Mouse (Mus musculus): ENCODE measurements around the gene Smug1. TPM values are rescaled to one million over a fixed set of nuclear protein-coding genes. Genes with fewer than 3 reads are reported as not detected.

Smug1 gene
- total RNA-seq, 2 experiments from 2014 or later, result 2.2 to 5.9 TPM

DNA sequence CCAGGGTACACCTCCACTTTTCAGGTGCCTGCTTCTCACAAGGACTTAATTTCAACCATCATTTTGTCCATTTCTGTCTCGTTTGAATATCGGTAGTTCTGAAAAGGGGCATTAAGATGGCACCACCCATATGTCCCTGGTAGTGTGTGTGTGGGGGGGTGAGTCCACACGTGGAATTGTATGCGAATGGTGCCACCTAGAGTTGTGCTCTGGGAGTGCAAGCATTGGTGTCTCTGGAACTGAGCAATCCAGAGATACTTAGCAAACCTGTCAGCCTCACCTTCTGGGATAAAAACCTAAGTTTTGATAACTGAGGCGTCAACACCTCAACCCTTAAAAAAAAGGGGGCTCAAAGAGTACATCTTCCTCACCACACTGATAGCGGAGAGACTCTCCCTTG, 53.8 kb downstream of the Smug1 start:
- ATAC-seq (replicated peaks; ENCODE audit: low FRiP score, low TSS enrichment, poor library complexity, severe bottlenecking), result no peak

DNA sequence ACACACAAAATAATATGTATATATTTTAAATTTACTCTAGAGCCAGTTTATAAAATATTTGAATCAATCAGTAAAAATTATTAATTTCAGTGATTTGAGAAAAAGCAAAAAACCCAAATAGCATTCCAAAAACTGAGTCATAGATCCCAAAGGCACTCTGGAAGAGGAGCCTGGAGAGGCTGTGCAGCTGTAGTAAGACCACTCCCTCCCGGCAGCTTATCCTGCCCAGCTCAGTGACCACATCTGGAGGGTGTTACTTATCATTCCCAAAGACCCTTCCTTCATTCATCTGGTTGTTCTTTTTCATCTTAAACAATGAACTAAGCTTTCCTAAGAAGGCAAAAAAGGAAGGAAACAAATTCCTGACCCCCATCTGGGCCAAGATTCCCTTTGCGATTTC, 54.6 kb downstream of the Smug1 start:
- no peak for ATAC-seq (replicated peaks; ENCODE audit: low FRiP score, low TSS enrichment, poor library complexity, severe bottlenecking)

DNA sequence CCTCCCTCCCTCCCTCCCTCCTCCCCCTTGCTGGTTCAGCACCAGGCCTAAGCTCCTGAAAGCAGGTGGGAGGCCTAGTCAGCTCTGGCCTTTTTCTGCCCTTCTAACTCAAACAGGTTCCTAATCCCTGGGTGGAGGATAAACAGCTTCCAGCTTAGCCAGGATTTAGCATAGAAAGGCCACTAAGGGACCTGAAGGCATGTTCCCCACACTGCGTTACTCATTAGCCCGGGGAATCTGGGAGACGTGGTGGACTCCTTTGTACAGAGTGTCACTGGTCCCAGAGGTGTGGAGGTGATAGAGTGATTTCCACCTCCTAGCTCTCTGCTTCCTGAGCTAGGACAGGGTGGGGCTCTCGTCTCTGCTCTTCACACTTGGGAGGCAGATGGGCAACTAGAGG, 57.0 kb downstream of the Smug1 start:
- ATAC-seq (replicated peaks; ENCODE audit: low FRiP score, low TSS enrichment, poor library complexity, severe bottlenecking), result no peak

DNA sequence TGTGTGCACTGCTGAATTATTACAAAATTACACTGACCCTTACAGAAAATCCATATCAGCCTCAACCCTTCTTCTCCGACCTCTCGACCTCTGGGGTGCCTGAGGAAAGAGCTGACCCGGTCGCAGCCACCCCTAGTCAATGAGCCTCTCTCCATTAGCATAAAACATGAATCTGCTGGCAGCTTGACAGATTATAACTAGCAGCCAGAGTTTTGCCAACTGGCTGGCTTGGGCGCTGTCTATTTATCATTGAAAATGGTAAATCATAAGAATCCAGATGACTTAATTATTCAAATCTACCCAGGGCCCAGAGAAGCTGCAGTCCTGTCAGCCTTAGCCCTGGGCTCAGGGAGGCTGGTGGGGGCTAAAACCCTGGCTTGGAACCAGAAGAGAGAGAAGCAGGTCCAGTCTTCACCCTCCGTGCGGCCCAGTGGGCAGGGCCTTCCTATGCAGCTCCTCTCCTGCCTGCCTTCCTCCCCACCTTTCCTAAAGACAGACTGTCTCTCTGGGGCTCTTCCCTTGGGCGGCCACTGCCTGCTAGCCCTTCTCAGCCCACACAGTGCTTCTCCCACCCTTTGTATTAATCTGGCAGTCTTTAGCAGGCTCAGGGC, 58.7 kb downstream of the Smug1 start:
- ATAC-seq (replicated peaks; ENCODE audit: low FRiP score, low TSS enrichment, poor library complexity, severe bottlenecking), result no peak

DNA sequence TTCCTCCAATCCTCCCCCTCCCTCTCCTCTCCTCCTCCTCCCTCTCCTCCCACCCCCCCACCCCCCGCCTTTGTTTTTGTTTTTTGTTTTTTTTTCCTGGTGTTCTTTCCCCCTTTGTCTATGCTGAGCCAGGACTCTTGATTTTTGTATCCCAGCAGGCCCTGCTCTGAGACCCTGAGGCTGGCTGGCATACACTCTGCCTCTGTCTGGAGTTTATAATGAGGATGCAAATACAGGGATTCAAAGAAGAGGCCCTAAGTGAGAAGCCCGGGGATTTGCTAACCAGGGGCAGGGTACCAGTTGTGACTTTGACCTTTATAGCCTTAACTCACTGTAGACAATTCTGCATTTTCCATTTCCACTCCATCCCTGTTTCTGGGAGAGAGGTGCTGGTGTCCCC, 60.7 kb downstream of the Smug1 start:
- ATAC-seq (replicated peaks; ENCODE audit: low FRiP score, low TSS enrichment, poor library complexity, severe bottlenecking), result no peak

Other genes starting within 250 kb of the Smug1 start
- not detected in 2 replicates for gene Hoxc13, start 246.0 kb downstream of the Smug1 start, total RNA-seq (2014; fragmentation: Nextera tagmentation)
- not detected in 2 replicates for gene Hoxc13, start 246.0 kb downstream of the Smug1 start, total RNA-seq (2017)
- not detected in 2 replicates for gene Hoxc12, start 230.3 kb downstream of the Smug1 start, total RNA-seq (2014; fragmentation: Nextera tagmentation)
- not detected in 2 replicates for gene Hoxc12, start 230.3 kb downstream of the Smug1 start, total RNA-seq (2017)
- not detected in 2 replicates for gene Hoxc11, start 212.7 kb downstream of the Smug1 start, total RNA-seq (2014; fragmentation: Nextera tagmentation)
- not detected in 2 replicates for gene Hoxc11, start 212.7 kb downstream of the Smug1 start, total RNA-seq (2017)
- not detected in 2 replicates for gene Hoxc10, start 200.3 kb downstream of the Smug1 start, total RNA-seq (2014; fragmentation: Nextera tagmentation)
- not detected in 2 replicates for gene Hoxc10, start 200.3 kb downstream of the Smug1 start, total RNA-seq (2017)
- not detected in 2 replicates for gene Hoxc5, start 199.6 kb downstream of the Smug1 start, total RNA-seq (2014; fragmentation: Nextera tagmentation)
- not detected in 2 replicates for gene Hoxc5, start 199.6 kb downstream of the Smug1 start, total RNA-seq (2017)
- gene Hoxc9, start 190.7 kb downstream of the Smug1 start, total RNA-seq (2014; fragmentation: Nextera tagmentation), result not detected in 2 replicates
- not detected in 2 replicates for gene Hoxc9, start 190.7 kb downstream of the Smug1 start, total RNA-seq (2017)
- gene Hoxc8, start 176.5 kb downstream of the Smug1 start, total RNA-seq (2014; fragmentation: Nextera tagmentation), result not detected in 2 replicates
- gene Hoxc8, start 176.5 kb downstream of the Smug1 start, total RNA-seq (2017), result not detected in 2 replicates
- not detected in 2 replicates for gene Hoxc6, start 168.8 kb downstream of the Smug1 start, total RNA-seq (2014; fragmentation: Nextera tagmentation)
- not detected in 2 replicates for gene Hoxc6, start 168.8 kb downstream of the Smug1 start, total RNA-seq (2017)
- gene Hoxc4, start 148.2 kb downstream of the Smug1 start, total RNA-seq (2014; fragmentation: Nextera tagmentation), result not detected in 2 replicates
- not detected in 2 replicates for gene Hoxc4, start 148.2 kb downstream of the Smug1 start, total RNA-seq (2017)
- gene Cbx5, start 72.7 kb upstream of the Smug1 start, total RNA-seq (2014; fragmentation: Nextera tagmentation), result 151 and 165 TPM in 2 replicates
- gene Cbx5, start 72.7 kb upstream of the Smug1 start, total RNA-seq (2017), result 183 and 300 TPM in 2 replicates
- gene Hnrnpa1, start 73.3 kb upstream of the Smug1 start, total RNA-seq (2014; fragmentation: Nextera tagmentation), result 845 and 937 TPM in 2 replicates
- 2,161 and 2,727 TPM in 2 replicates for gene Hnrnpa1, start 73.3 kb upstream of the Smug1 start, total RNA-seq (2017)
- gene Nfe2, start 91.3 kb upstream of the Smug1 start, total RNA-seq (2014; fragmentation: Nextera tagmentation), result 145 and 147 TPM in 2 replicates
- 124 and 142 TPM in 2 replicates for gene Nfe2, start 91.3 kb upstream of the Smug1 start, total RNA-seq (2017)
- gene Copz1, start 105.6 kb upstream of the Smug1 start, total RNA-seq (2014; fragmentation: Nextera tagmentation), result 218 and 249 TPM in 2 replicates
- 53.9 and 91.2 TPM in 2 replicates for gene Copz1, start 105.6 kb upstream of the Smug1 start, total RNA-seq (2017)
- 0.49 TPM in 1 of 2 replicates, not detected in the other for gene Gpr84, start 143.5 kb upstream of the Smug1 start, total RNA-seq (2014; fragmentation: Nextera tagmentation)
- 0.34 and 1.3 TPM in 2 replicates for gene Gpr84, start 143.5 kb upstream of the Smug1 start, total RNA-seq (2017)
- gene Zfp385a, start 173.0 kb upstream of the Smug1 start, total RNA-seq (2014; fragmentation: Nextera tagmentation), result 23.4 and 28.7 TPM in 2 replicates
- gene Zfp385a, start 173.0 kb upstream of the Smug1 start, total RNA-seq (2017), result 1.7 and 2.1 TPM in 2 replicates
- 51.5 and 56.4 TPM in 2 replicates for gene Itga5, start 199.7 kb upstream of the Smug1 start, total RNA-seq (2014; fragmentation: Nextera tagmentation)
- gene Itga5, start 199.7 kb upstream of the Smug1 start, total RNA-seq (2017), result 11.5 and 11.8 TPM in 2 replicates

Measured in megakaryocyte-erythroid progenitor cell, adult 5-6 weeks (primary cell).